10 mouse cellular contexts compared by ENCODE assay signal in the genomic region with DNA sequence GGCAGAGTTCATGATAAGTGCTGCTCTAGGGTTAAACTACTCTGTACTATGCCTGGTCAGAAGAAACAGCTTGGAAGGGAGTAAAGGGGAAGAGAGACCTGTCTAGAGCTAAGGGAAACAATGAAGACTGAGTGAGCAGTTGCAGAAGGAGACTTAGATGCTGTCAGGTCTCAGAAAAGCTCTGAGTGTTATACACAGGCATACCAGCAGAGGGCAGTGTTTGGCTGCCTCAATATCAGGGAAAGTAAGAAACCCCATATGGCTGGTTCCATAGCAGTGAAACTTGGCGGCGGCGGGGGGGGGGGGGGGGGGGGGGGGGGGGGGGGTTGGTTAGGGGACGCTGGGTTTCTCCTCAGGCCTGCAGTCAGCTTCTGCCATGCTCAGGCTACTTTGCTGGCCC.
A peak's percentile ranks its signal among the peaks of the same experiment; 100 is the strongest.
DNase-seq lines count a peak whose midpoint lies in the region; ATAC-seq and TF ChIP-seq lines count a peak whose summit lies in the region.
"Had no signal": no experiment of that assay in that cellular context is flagged by ENCODE, and none has a peak within 500 bp of the region (broad histone marks: within the 10 kb centered on the region; RNA-seq: fewer than 3 reads in every experiment).

No protein-coding gene starts in this region.

- no peak overlapping the region for H3K27ac ChIP-seq in kidney, embryonic 14.5 days (ENCODE audit: low read depth, low read length)
- H3K27ac ChIP-seq in cortical plate, adult 2 months (ENCODE audit: insufficient read depth, low read length), result no peak overlapping the region
- no peak overlapping the region for H3K27ac ChIP-seq in hindbrain, embryonic 16.5 days (ENCODE audit: low read depth, low read length)
- H3K27ac ChIP-seq in limb, embryonic 11.5 days (replicated peaks; ENCODE audit: low read depth, low read length), result no peak overlapping the region
- H3K27ac ChIP-seq in neural tube, embryonic 11.5 days (ENCODE audit: low read depth, low read length), result no peak overlapping the region

- H3K4me2 ChIP-seq in kidney, embryonic 14.5 days (replicated peaks; ENCODE audit: low read depth, low read length), result no peak overlapping the region
- H3K4me2 ChIP-seq in hindbrain, embryonic 16.5 days (ENCODE audit: low read length), result no peak overlapping the region
- no peak overlapping the region for H3K4me2 ChIP-seq in limb, embryonic 11.5 days (ENCODE audit: low read depth, severe bottlenecking)
- H3K4me2 ChIP-seq in neural tube, embryonic 11.5 days (ENCODE audit: low read depth), result no peak overlapping the region

- ATAC-seq in kidney, embryonic 14.5 days (ENCODE audit: low FRiP score, low TSS enrichment), result no peak
- ATAC-seq in activated CD4-positive, CD25-positive, alpha-beta regulatory T cell, adult 4 months, result peak; percentile 43
- ATAC-seq in hindbrain, embryonic 16.5 days, result 0 out of 2 replicates have a peak, but pooled peaks have one; percentile 32
- ATAC-seq in limb, embryonic 11.5 days (ENCODE audit: insufficient number of reproducible peaks, low FRiP score, low TSS enrichment, low read depth), result no peak
- no peak for ATAC-seq in neural tube, embryonic 11.5 days (ENCODE audit: insufficient read depth, low FRiP score, low TSS enrichment)

- H3K36me3 ChIP-seq in kidney, embryonic 14.5 days (ENCODE audit: control insufficient read depth, insufficient read depth, low read length), result no peaks in the 10 kb centered on the region
- H3K36me3 ChIP-seq in hindbrain, embryonic 16.5 days (ENCODE audit: control insufficient read depth, insufficient read depth, low read length), result no peaks in the 10 kb centered on the region
- H3K36me3 ChIP-seq in limb, embryonic 11.5 days (ENCODE audit: control insufficient read depth, insufficient read depth, low read length), result no peaks in the 10 kb centered on the region
- H3K36me3 ChIP-seq in neural tube, embryonic 11.5 days (ENCODE audit: control insufficient read depth, insufficient read depth, low read length), result no peaks in the 10 kb centered on the region

- H3K4me3 ChIP-seq in kidney, embryonic 14.5 days (ENCODE audit: low read length), result no peak overlapping the region
- H3K4me3 ChIP-seq in cortical plate, adult 2 months (ENCODE audit: insufficient read depth, low read length), result no peak overlapping the region
- no peak overlapping the region for H3K4me3 ChIP-seq in hindbrain, embryonic 16.5 days (ENCODE audit: low read length)
- no peak overlapping the region for H3K4me3 ChIP-seq in limb, embryonic 11.5 days (ENCODE audit: low read depth, low read length)
- no peak overlapping the region for H3K4me3 ChIP-seq in neural tube, embryonic 11.5 days (ENCODE audit: low read depth, low read length)
- H3K4me3 ChIP-seq: erythroblast, embryonic 14.5 days; myocyte had no signal

- no CpG with 5 or more reads among the region's 4 CpGs for WGBS in kidney, embryonic 14.5 days
- no CpG with 5 or more reads among the region's 4 CpGs for WGBS in hindbrain, embryonic 16.5 days
- no CpG with 5 or more reads among the region's 4 CpGs for WGBS in limb, embryonic 11.5 days
- whole genome bisulfite sequencing in neural tube, embryonic 11.5 days, result 0% methylated on average over 1 of the region's 4 CpGs

- H3K9me3 ChIP-seq in kidney, embryonic 14.5 days (ENCODE audit: control insufficient read depth, low read length), result no peaks in the 10 kb centered on the region
- H3K9me3 ChIP-seq in hindbrain, embryonic 16.5 days (ENCODE audit: control insufficient read depth, low read length), result no peaks in the 10 kb centered on the region
- H3K9me3 ChIP-seq in limb, embryonic 11.5 days (ENCODE audit: control insufficient read depth, low read length), result no peaks in the 10 kb centered on the region
- no peaks in the 10 kb centered on the region for H3K9me3 ChIP-seq in neural tube, embryonic 11.5 days (ENCODE audit: control insufficient read depth, low read length)

- peak; percentile 87 for TF ChIP-seq CTCF in cortical plate, adult 2 months (IDR thresholded peaks at IDR 0.05; ENCODE audit: extremely low read depth, insufficient read depth, low read length)

- H3K4me1 ChIP-seq in kidney, embryonic 14.5 days (ENCODE audit: control insufficient read depth, insufficient read depth, low read length), result no peaks in the 10 kb centered on the region
- H3K4me1 ChIP-seq in cortical plate, adult 2 months (ENCODE audit: control insufficient read depth, insufficient read depth, low read length), result peaks cover 4% of the 10 kb centered on the region; the same call in 1 of the 2 replicates
- H3K4me1 ChIP-seq in hindbrain, embryonic 16.5 days (ENCODE audit: control insufficient read depth, insufficient read depth, low read depth, low read length), result peaks cover 9% of the 10 kb centered on the region; the same call in 1 of the 2 replicates
- no peaks in the 10 kb centered on the region for H3K4me1 ChIP-seq in limb, embryonic 11.5 days (ENCODE audit: control insufficient read depth, insufficient read depth, low read length)
- peaks cover 7% of the 10 kb centered on the region for H3K4me1 ChIP-seq in neural tube, embryonic 11.5 days (ENCODE audit: control insufficient read depth, insufficient read depth, low read length)

- no peak for TF ChIP-seq POLR2A in cortical plate, adult 2 months (IDR thresholded peaks at IDR 0.05; ENCODE audit: extremely low read depth, insufficient read depth, low read length)

- no peak overlapping the region for H3K9ac ChIP-seq in kidney, embryonic 14.5 days (ENCODE audit: low read depth, low read length)
- no peak overlapping the region for H3K9ac ChIP-seq in hindbrain, embryonic 16.5 days (ENCODE audit: low read depth, low read length)
- H3K9ac ChIP-seq in limb, embryonic 11.5 days (ENCODE audit: low read length), result no peak overlapping the region
- H3K9ac ChIP-seq in neural tube, embryonic 11.5 days (ENCODE audit: low read length), result no peak overlapping the region

- peak; percentile 59 for DNase-seq in kidney, adult 18-20 months
- peak; percentile 87 for DNase-seq in limb, embryonic 11.5 days (ENCODE audit: low spot score)
- peak; percentile 73 for DNase-seq in neural tube, embryonic 11.5 days (ENCODE audit: low spot score)
- DNase-seq in thymus, postnatal 10 days (ENCODE audit: low spot score in 2 of 2), result peak; percentile 40 to 73

- no peaks in the 10 kb centered on the region for H3K27me3 ChIP-seq in kidney, embryonic 14.5 days (ENCODE audit: control insufficient read depth, insufficient read depth, low read length)
- H3K27me3 ChIP-seq in hindbrain, embryonic 16.5 days (replicated peaks; ENCODE audit: control insufficient read depth, insufficient read depth, low read length), result no peaks in the 10 kb centered on the region
- no peaks in the 10 kb centered on the region for H3K27me3 ChIP-seq in limb, embryonic 11.5 days (ENCODE audit: control insufficient read depth, insufficient read depth, low read length)
- H3K27me3 ChIP-seq in neural tube, embryonic 11.5 days (ENCODE audit: control insufficient read depth, insufficient read depth, low read length), result no peaks in the 10 kb centered on the region

Comparison
In these comparisons a context has a peak if more than half of its experiments do, and no peak if none do; other contexts are left out.
1. ATAC-seq: peak in activated CD4-positive, CD25-positive, alpha-beta regulatory T cell, adult 4 months (single experiment) and hindbrain, embryonic 16.5 days (single experiment); none in kidney, embryonic 14.5 days (single experiment), limb, embryonic 11.5 days (single experiment) and neural tube, embryonic 11.5 days (single experiment).
2. Peak in every context shown above with its lines, with median percentiles within 50 percentile points of each other: DNase-seq.